Mouse (Mus musculus): Measurements from ENCODE around the gene Pram1. TPM values are rescaled to one million over a fixed set of nuclear protein-coding genes. Genes with fewer than 3 reads are reported as not detected.

The Pram1 gene
- total and polyA plus RNA-seq, 2 experiments from 2014 or later, result 0.08 TPM; not detected in 1

DNA sequence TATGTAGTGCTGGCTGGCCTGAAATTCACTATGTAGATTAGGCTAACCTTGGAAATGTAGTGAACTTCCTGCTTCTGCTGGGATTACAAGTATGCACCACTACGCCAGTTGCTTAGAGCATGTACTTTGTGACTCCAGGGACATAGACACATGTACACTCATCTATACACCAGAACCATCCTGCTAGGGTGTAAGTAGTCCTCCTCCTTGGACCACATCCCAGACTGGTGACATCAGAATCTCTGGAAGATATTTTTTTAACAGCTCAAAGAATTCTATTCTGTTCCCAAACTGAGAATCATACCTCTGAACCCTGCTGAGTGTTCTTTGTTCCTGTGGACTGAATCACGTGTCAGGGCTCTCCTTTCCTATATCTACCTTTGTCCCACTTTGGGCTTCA, 818 bp upstream of the Pram1 start:
- Histone ChIP-seq H3K9ac (replicated peaks; ENCODE audit: low read depth, low read length) (no peak overlapping the region), H3K36me3 (replicated peaks; ENCODE audit: control insufficient read depth, insufficient read depth, low read length) (peaks cover 9% of the 10 kb centered on the region; the same call in 1 of the 2 replicates), H3K27ac (ENCODE audit: low read depth) (no peak overlapping the region), H3K27me3 (ENCODE audit: control insufficient read depth, insufficient read depth, low read length) (no peaks in the 10 kb centered on the region), H3K4me2 (ENCODE audit: low read depth, low read length) (no peak overlapping the region), H3K4me1 (ENCODE audit: control insufficient read depth, insufficient read depth) (no peaks in the 10 kb centered on the region), H3K9me3 (replicated peaks; ENCODE audit: control insufficient read depth, low read length) (no peaks in the 10 kb centered on the region), H3K4me3 (ENCODE audit: low read depth, low read length) (no peak overlapping the region)
- ATAC-seq (ENCODE audit: insufficient read depth, low read depth) (no peak), DNase-seq (ENCODE audit: low spot score) (no peak)
- no peak for TF ChIP-seq CTCF (IDR thresholded peaks at IDR 0.05; ENCODE audit: low read depth)
- TF ChIP-seq EP300 (IDR thresholded peaks at IDR 0.05; ENCODE audit: low read depth), result no peak
- 56% methylated on average over 2 of the region's 2 CpGs for WGBS

DNA sequence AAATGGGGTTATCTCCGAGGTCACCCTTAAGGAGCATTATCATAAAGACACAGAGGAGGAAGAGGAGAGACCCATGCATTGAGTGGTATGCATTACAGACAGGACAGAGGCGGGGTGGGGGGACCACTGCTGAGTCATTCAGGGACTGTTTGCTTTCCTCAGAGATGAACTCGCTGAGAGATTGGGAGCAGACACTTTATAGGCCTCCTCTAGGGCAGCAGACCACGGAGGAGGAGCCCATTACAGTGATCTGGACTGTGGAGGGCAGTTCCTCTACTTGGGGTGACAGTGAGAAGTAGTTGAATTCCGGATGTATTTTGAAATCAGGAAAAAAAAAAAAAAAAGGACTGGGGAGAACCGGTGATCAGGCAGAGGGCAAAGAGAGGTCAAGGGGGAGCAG, 1.9 kb downstream of the Pram1 start:
- no peak for ATAC-seq (ENCODE audit: insufficient read depth, low read depth)
- Histone ChIP-seq H3K27ac (ENCODE audit: low read depth) (no peak overlapping the region), H3K4me1 (ENCODE audit: control insufficient read depth, insufficient read depth) (no peaks in the 10 kb centered on the region), H3K36me3 (replicated peaks; ENCODE audit: control insufficient read depth, insufficient read depth, low read length) (peaks cover 31% of the 10 kb centered on the region), H3K27me3 (ENCODE audit: control insufficient read depth, insufficient read depth, low read length) (no peaks in the 10 kb centered on the region), H3K4me3 (ENCODE audit: low read depth, low read length) (no peak overlapping the region), H3K9me3 (replicated peaks; ENCODE audit: control insufficient read depth, low read length) (no peaks in the 10 kb centered on the region), H3K4me2 (ENCODE audit: low read depth, low read length) (no peak overlapping the region), H3K9ac (replicated peaks; ENCODE audit: low read depth, low read length) (no peak overlapping the region)
- DNase-seq (ENCODE audit: low spot score), result no peak
- WGBS, result 51% methylated on average over 6 of the region's 6 CpGs
- TF ChIP-seq EP300 (IDR thresholded peaks at IDR 0.05; ENCODE audit: low read depth) (no peak), CTCF (IDR thresholded peaks at IDR 0.05; ENCODE audit: low read depth) (no peak)

DNA sequence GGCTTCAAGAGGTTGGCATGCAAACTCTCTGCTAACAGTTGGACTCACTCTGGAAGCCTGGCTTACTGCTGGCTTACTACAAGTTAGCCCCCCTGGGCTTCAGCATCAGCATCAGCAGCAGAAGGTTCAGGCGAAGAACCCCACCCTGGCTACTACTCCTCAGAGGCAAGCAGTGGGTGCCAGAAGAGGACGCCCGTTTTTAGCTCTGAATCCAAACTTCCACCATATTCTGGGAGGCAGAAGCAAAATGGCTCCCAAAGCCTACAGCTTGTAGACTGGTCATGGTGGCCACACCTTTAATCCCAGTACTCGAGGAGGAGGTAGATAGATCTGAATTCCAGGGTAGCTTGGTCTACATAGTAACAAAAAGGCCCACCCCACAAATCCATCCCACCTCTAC, 6.2 kb downstream of the Pram1 start:
- TF ChIP-seq CTCF (IDR thresholded peaks at IDR 0.05; ENCODE audit: low read depth) (no peak), EP300 (IDR thresholded peaks at IDR 0.05; ENCODE audit: low read depth) (no peak)
- H3K9me3 ChIP-seq (replicated peaks; ENCODE audit: control insufficient read depth, low read length), result no peaks in the 10 kb centered on the region
- DNase-seq (ENCODE audit: low spot score) (no peak), ATAC-seq (ENCODE audit: insufficient read depth, low read depth) (no peak)
- no peaks in the 10 kb centered on the region for H3K4me1 ChIP-seq (ENCODE audit: control insufficient read depth, insufficient read depth)
- H3K27me3 ChIP-seq (ENCODE audit: control insufficient read depth, insufficient read depth, low read length), result no peaks in the 10 kb centered on the region
- peaks cover 70% of the 10 kb centered on the region for H3K36me3 ChIP-seq (replicated peaks; ENCODE audit: control insufficient read depth, insufficient read depth, low read length)
- no peak overlapping the region for H3K4me2 ChIP-seq (ENCODE audit: low read depth, low read length)
- H3K9ac ChIP-seq (replicated peaks; ENCODE audit: low read depth, low read length), result no peak overlapping the region
- H3K27ac ChIP-seq (ENCODE audit: low read depth), result no peak overlapping the region
- 92% methylated on average over 4 of the region's 4 CpGs for WGBS
- no peak overlapping the region for H3K4me3 ChIP-seq (ENCODE audit: low read depth, low read length)

DNA sequence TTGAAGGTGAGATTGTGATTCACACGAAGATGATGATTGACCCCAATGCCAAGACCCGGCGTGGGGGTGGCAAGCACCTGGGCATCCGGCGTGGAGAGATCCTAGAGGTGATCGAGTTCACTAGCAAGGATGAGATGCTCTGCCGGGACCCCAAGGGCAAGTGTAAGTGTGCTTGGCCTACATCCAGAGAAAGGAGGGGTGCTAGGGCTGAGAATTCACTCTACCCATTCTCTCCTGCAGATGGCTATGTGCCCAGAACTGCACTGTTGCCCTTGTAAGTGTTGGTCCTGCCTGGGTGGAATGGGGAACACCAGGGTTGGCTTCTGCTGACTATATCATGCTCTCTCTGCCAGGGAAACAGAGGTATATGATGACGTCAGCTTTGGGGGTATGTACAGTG, 7.2 kb downstream of the Pram1 start:
- no peak overlapping the region for H3K4me2 ChIP-seq (ENCODE audit: low read depth, low read length)
- H3K9ac ChIP-seq (replicated peaks; ENCODE audit: low read depth, low read length), result no peak overlapping the region
- peaks cover 80% of the 10 kb centered on the region for H3K36me3 ChIP-seq (replicated peaks; ENCODE audit: control insufficient read depth, insufficient read depth, low read length)
- no peak for DNase-seq (ENCODE audit: low spot score)
- peak; percentile 53; the same call in 1 of the 2 replicates for ATAC-seq (ENCODE audit: insufficient read depth, low read depth)
- WGBS, result 75% methylated on average over 8 of the region's 8 CpGs
- H3K9me3 ChIP-seq (replicated peaks; ENCODE audit: control insufficient read depth, low read length), result no peaks in the 10 kb centered on the region
- H3K4me1 ChIP-seq (ENCODE audit: control insufficient read depth, insufficient read depth), result no peaks in the 10 kb centered on the region
- no peak for TF ChIP-seq CTCF (IDR thresholded peaks at IDR 0.05; ENCODE audit: low read depth)
- TF ChIP-seq EP300 (IDR thresholded peaks at IDR 0.05; ENCODE audit: low read depth), result no peak
- no peaks in the 10 kb centered on the region for H3K27me3 ChIP-seq (ENCODE audit: control insufficient read depth, insufficient read depth, low read length)
- no peak overlapping the region for H3K4me3 ChIP-seq (ENCODE audit: low read depth, low read length)
- H3K27ac ChIP-seq (ENCODE audit: low read depth), result no peak overlapping the region

DNA sequence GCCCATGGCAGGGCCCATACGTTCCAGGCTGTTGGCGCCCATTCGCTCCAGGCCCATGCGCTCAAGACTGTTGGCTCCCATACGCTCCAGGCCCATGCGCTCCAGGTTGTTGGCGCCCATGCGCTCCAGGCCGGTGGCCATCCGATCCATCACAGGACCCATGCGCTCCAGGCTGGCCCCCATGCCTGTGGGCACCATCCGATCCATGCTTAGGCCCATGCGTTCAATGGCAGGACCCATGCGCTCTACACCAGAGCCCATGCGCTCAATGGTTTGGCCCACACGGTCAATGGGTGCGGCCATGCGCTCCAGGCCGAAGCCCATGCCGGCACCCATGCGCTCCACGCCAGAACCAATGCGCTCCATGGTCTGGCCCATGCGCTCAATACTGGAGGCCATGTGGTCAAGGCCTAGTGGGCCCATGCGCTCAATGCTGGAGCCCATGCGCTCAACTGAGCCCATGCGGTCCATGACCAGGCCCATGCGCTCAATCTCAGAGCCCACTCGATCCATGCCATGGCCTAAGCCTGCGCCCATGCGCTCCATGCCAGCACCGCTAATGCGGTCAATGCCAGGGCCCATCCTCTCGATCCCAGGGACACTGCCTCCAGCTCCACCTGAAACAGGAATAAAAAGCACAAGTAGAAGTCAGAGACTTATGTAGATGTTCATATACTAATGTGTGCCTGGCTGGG, 12.1 kb downstream of the Pram1 start:
- Histone ChIP-seq H3K4me2 (ENCODE audit: low read depth, low read length) (no peak overlapping the region), H3K4me3 (ENCODE audit: low read depth, low read length) (no peak overlapping the region), H3K36me3 (replicated peaks; ENCODE audit: control insufficient read depth, insufficient read depth, low read length) (peaks cover 98% of the 10 kb centered on the region), H3K27ac (ENCODE audit: low read depth) (no peak overlapping the region), H3K27me3 (ENCODE audit: control insufficient read depth, insufficient read depth, low read length) (no peaks in the 10 kb centered on the region), H3K4me1 (ENCODE audit: control insufficient read depth, insufficient read depth) (no peaks in the 10 kb centered on the region), H3K9me3 (replicated peaks; ENCODE audit: control insufficient read depth, low read length) (no peaks in the 10 kb centered on the region), H3K9ac (replicated peaks; ENCODE audit: low read depth, low read length) (no peak overlapping the region)
- ATAC-seq (ENCODE audit: insufficient read depth, low read depth) (peak; percentile 27; the same call in 1 of the 2 replicates), DNase-seq (ENCODE audit: low spot score) (no peak)
- no peak for TF ChIP-seq EP300 (IDR thresholded peaks at IDR 0.05; ENCODE audit: low read depth)
- no peak for TF ChIP-seq CTCF (IDR thresholded peaks at IDR 0.05; ENCODE audit: low read depth)
- WGBS, result 97% methylated on average over 34 of the region's 34 CpGs

DNA sequence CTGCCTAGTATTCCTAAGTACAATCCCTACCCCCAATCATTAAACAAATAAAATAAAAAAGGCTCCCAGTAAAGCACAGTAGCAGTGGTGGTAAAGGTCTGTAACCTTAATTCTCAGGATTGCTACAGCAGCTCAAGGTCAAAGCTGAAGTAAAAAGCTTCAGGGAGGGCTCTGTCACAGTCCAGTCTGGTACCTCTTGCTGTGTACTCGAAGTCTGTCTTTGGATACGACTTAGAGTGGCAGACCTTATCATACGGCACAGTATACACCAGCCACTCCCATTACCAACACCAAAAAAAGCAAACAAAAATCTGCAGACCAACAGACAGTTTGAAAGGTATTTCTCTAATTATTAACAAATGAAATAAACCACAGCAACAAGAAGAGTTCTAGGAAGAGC, 29.0 kb downstream of the Pram1 start:
- no peak for DNase-seq (ENCODE audit: low spot score)
- no peak overlapping the region for H3K4me2 ChIP-seq (ENCODE audit: low read depth, low read length)
- no peaks in the 10 kb centered on the region for H3K9me3 ChIP-seq (replicated peaks; ENCODE audit: control insufficient read depth, low read length)
- H3K4me1 ChIP-seq (ENCODE audit: control insufficient read depth, insufficient read depth), result no peaks in the 10 kb centered on the region
- H3K27me3 ChIP-seq (ENCODE audit: control insufficient read depth, insufficient read depth, low read length), result no peaks in the 10 kb centered on the region
- no peak overlapping the region; the same call in 1 of the 2 replicates for H3K27ac ChIP-seq (ENCODE audit: low read depth)
- H3K36me3 ChIP-seq (replicated peaks; ENCODE audit: control insufficient read depth, insufficient read depth, low read length), result peaks cover 58% of the 10 kb centered on the region
- no peak for ATAC-seq (ENCODE audit: insufficient read depth, low read depth)
- no peak overlapping the region for H3K9ac ChIP-seq (replicated peaks; ENCODE audit: low read depth, low read length)
- no peak overlapping the region for H3K4me3 ChIP-seq (ENCODE audit: low read depth, low read length)
- no peak for TF ChIP-seq EP300 (IDR thresholded peaks at IDR 0.05; ENCODE audit: low read depth)
- no peak for TF ChIP-seq CTCF (IDR thresholded peaks at IDR 0.05; ENCODE audit: low read depth)
- WGBS, result 13% methylated on average over 3 of the region's 3 CpGs

Measured in heart, postnatal 0 days (tissue).